Mouse (Mus musculus): ENCODE measurements around the gene Tomm7. TPM values are rescaled to one million over a fixed set of nuclear protein-coding genes. Genes with fewer than 3 reads are reported as not detected.
"Not testable (repeated sequence)": the region's sequence is repeated elsewhere in the genome, so short reads cannot be mapped to it uniquely, and the experiment has no call there.

The Tomm7 gene
- polyA plus RNA-seq, 1 experiment from 2014 or later, result 101 TPM

- ATAC-seq (replicated peaks), result no peak
Observed at GRCm38 (mm10) chr5:23845141-23845540, 1.2 kb upstream of the Tomm7 start.

DNA sequence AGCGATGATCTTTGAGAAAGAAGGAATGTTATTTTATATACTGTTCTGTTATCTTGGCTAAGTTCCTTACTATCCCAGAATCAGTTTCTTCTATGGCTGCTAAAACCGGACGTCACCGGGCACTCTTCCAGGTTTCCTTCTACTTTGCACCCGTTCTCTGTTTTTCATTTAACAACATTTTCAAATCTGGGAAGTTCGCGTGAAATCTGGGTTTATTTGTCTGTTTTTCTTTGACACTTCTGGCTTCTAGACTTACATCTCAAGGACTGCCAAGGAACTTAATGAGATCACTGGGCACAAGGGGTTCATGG is 525 bp upstream of the Tomm7 start:
- 23% methylated on average over 7 of the region's 7 CpGs for WGBS
- peak overlapping the region; percentile 62 for H3K4me3 ChIP-seq

More at GRCm38 (mm10) chr5:23845141-23845540, 1.2 kb upstream of the Tomm7 start:
- Histone ChIP-seq H3K4me2 (replicated peaks) (peak overlapping the region; percentile 44), H3K27ac (replicated peaks) (peak overlapping the region; percentile 87), H3K27me3 (no peaks in the 10 kb centered on the region), H3K9me3 (no peaks in the 10 kb centered on the region), H3K9ac (replicated peaks) (no peak overlapping the region), H3K4me3 (peak overlapping the region; percentile 62; the same call in 1 of the 2 replicates), H3K36me3 (peaks cover under 1% of the 10 kb centered on the region; the same call in 1 of the 2 replicates), H3K4me1 (peaks cover 23% of the 10 kb centered on the region)
- WGBS, result 49% methylated on average over 3 of the region's 3 CpGs

DNA sequence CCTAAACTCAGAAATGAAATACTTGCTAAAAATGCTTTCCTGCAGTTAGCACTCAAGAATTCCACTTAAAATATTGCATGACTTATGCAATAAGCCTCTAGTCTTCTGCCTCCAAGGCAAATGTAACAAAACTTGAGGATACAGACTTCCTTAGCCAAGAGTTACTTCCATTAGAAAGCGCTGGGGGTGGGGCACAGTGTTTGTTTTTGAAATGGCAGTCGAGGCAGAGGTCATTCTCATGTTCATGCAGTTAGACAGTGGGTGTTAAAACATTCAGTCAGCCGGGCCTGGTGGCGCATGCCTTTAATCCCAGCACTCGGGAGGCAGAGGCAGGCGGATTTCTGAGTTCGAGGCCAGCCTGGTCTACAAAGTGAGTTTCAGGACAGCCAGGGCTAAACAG is 5.8 kb downstream of the Tomm7 start:
- peaks cover 11% of the 10 kb centered on the region for H3K4me1 ChIP-seq
- no peak overlapping the region for H3K9ac ChIP-seq (replicated peaks)
- no peak overlapping the region for H3K4me3 ChIP-seq
- H3K4me2 ChIP-seq (replicated peaks), result no peak overlapping the region
- 92% methylated on average over 7 of the region's 7 CpGs for WGBS
- no peaks in the 10 kb centered on the region for H3K9me3 ChIP-seq
- H3K27me3 ChIP-seq, result no peaks in the 10 kb centered on the region
- H3K36me3 ChIP-seq, result peaks cover 17% of the 10 kb centered on the region
- ATAC-seq (replicated peaks), result no peak
- no peak overlapping the region for H3K27ac ChIP-seq (replicated peaks)

More for the DNA sequence above, 525 bp upstream of the Tomm7 start:
- Histone ChIP-seq H3K27me3 (no peaks in the 10 kb centered on the region), H3K9me3 (no peaks in the 10 kb centered on the region), H3K9ac (replicated peaks) (peak overlapping the region; percentile 77), H3K27ac (replicated peaks) (peak overlapping the region; percentile 87), H3K4me1 (peaks cover 21% of the 10 kb centered on the region), H3K36me3 (peaks cover 5% of the 10 kb centered on the region), H3K4me2 (replicated peaks) (peak overlapping the region; percentile 44)
- peak; percentile 24; the same call in 1 of the 2 replicates for ATAC-seq (replicated peaks)

DNA sequence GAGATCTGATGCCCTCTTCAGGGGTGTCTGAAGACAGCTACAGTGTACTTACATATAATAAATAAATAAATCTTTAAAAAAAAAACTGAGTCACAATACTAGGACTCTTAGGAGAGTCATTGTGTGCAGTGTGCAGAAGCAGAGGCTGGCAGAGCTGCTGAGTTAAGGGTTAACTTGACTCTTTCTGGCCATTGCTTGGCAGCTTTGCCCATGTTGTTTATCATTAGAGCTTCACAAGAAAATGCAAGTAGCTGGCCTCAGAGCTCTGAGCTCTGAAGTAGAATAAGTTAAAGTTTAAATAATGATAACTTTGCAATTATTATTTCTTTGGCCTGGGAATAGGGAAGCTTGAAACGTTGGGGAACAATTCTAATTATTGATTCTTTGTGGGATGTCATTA is 8.3 kb downstream of the Tomm7 start:
- H3K27me3 ChIP-seq; H3K4me1 ChIP-seq; H3K4me2 ChIP-seq (replicated peaks); H3K27ac ChIP-seq (replicated peaks); H3K4me3 ChIP-seq; H3K9me3 ChIP-seq; ATAC-seq (replicated peaks); H3K9ac ChIP-seq (replicated peaks): not testable (repeated sequence)
- H3K36me3 ChIP-seq, result peaks cover 17% of the 10 kb centered on the region
- WGBS, result 63% methylated on average over 1 of the region's 1 CpGs

GRCm38 (mm10) chr5:23830897-23831752 is 12.8 kb downstream of the Tomm7 start:
- Histone ChIP-seq H3K27me3 (peaks cover 12% of the 10 kb centered on the region; the same call in 1 of the 2 replicates), H3K4me2 (replicated peaks) (peak overlapping the region; percentile 31), H3K4me1 (no peaks in the 10 kb centered on the region), H3K27ac (replicated peaks) (no peak overlapping the region), H3K36me3 (no peaks in the 10 kb centered on the region), H3K9me3 (no peaks in the 10 kb centered on the region), H3K4me3 (peak overlapping the region; percentile 14), H3K9ac (replicated peaks) (no peak overlapping the region)
- no peak for ATAC-seq (replicated peaks)
- 34% methylated on average over 58 of the region's 58 CpGs for WGBS

- Histone ChIP-seq H3K9ac (replicated peaks) (no peak overlapping the region), H3K4me2 (replicated peaks) (no peak overlapping the region), H3K27me3 (peaks cover 7% of the 10 kb centered on the region; the same call in 1 of the 2 replicates), H3K36me3 (no peaks in the 10 kb centered on the region), H3K4me3 (no peak overlapping the region), H3K9me3 (no peaks in the 10 kb centered on the region), H3K27ac (replicated peaks) (no peak overlapping the region), H3K4me1 (no peaks in the 10 kb centered on the region)
- peak; percentile 55; the same call in 1 of the 2 replicates for ATAC-seq (replicated peaks)
- WGBS, result 36% methylated on average over 11 of the region's 11 CpGs
Observed at GRCm38 (mm10) chr5:23826321-23827004, 17.5 kb downstream of the Tomm7 start.

- Histone ChIP-seq H3K4me1 (no peaks in the 10 kb centered on the region), H3K27me3 (no peaks in the 10 kb centered on the region), H3K9me3 (no peaks in the 10 kb centered on the region), H3K4me2 (replicated peaks) (no peak overlapping the region), H3K4me3 (no peak overlapping the region), H3K9ac (replicated peaks) (no peak overlapping the region), H3K36me3 (peaks cover 11% of the 10 kb centered on the region), H3K27ac (replicated peaks) (no peak overlapping the region)
- ATAC-seq (replicated peaks), result no peak
- 78% methylated on average over 8 of the region's 8 CpGs for WGBS
Observed at GRCm38 (mm10) chr5:23824171-23824733, 19.7 kb downstream of the Tomm7 start.

DNA sequence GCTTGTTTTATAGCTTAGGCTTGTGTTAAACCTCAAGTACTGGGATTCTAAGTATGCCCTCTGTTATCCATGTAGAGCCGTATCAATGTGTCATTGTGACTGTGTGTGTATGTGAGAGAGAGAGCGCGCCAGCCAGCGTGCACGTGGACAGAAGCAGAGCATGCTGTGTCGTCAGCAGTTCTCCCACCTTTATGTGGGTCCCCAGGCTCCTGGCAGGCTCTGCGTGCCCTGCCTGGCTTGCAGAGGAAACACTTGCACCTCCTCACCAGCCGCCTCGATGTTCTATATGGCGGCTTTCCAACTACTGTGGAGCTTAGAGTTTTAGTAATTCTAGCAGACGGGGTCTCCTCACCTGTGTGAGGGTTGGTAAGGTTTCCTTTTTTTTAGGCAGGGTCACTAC is 21.7 kb downstream of the Tomm7 start:
- 79% methylated on average over 11 of the region's 11 CpGs for WGBS

DNA sequence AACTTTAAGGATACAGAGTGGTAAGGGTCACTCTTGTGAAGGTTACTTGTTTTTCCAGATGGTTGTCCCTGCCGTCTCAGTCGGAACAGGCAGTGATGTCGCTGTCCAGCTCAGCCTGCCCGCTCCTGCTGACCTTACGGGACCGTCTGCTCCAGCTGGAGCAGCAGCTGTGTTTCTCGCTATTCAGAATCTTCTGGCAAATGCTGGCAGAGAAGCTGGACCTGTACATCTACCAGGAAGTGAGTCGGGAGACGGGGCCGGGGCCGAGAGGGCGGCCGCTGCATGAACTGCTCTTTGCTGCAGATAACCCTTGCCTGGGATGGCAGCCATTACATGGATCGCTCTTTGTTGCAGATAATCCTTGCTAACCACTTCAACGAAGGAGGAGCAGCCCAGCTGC is 27.3 kb downstream of the Tomm7 start:
- Histone ChIP-seq H3K27ac (replicated peaks) (no peak overlapping the region), H3K4me1 (no peaks in the 10 kb centered on the region), H3K9me3 (no peaks in the 10 kb centered on the region), H3K9ac (replicated peaks) (no peak overlapping the region), H3K4me3 (no peak overlapping the region), H3K27me3 (no peaks in the 10 kb centered on the region), H3K36me3 (peaks cover 66% of the 10 kb centered on the region), H3K4me2 (replicated peaks) (no peak overlapping the region)
- 93% methylated on average over 15 of the region's 15 CpGs for WGBS
- no peak for ATAC-seq (replicated peaks)

More for the DNA sequence above, 21.7 kb downstream of the Tomm7 start:
- H3K27ac ChIP-seq (replicated peaks), result no peak overlapping the region
- no peak overlapping the region for H3K4me2 ChIP-seq (replicated peaks)
- no peaks in the 10 kb centered on the region for H3K27me3 ChIP-seq
- peaks cover 22% of the 10 kb centered on the region for H3K36me3 ChIP-seq
- no peak overlapping the region for H3K9ac ChIP-seq (replicated peaks)
- no peak for ATAC-seq (replicated peaks)
- no peaks in the 10 kb centered on the region for H3K4me1 ChIP-seq
- H3K9me3 ChIP-seq, result no peaks in the 10 kb centered on the region
- H3K4me3 ChIP-seq, result no peak overlapping the region

- no peak overlapping the region for H3K27ac ChIP-seq (replicated peaks)
- H3K36me3 ChIP-seq, result peaks cover 76% of the 10 kb centered on the region
- WGBS, result 64% methylated on average over 5 of the region's 5 CpGs
- no peak overlapping the region for H3K4me2 ChIP-seq (replicated peaks)
- H3K27me3 ChIP-seq, result no peaks in the 10 kb centered on the region
- no peak overlapping the region for H3K4me3 ChIP-seq
- no peak overlapping the region for H3K9ac ChIP-seq (replicated peaks)
- ATAC-seq (replicated peaks), result no peak
- H3K9me3 ChIP-seq, result no peaks in the 10 kb centered on the region
- no peaks in the 10 kb centered on the region for H3K4me1 ChIP-seq
Observed at GRCm38 (mm10) chr5:23814841-23815240, 29.1 kb downstream of the Tomm7 start.

GRCm38 (mm10) chr5:23792726-23793125 is 51.2 kb downstream of the Tomm7 start:
- 88% methylated on average over 2 of the region's 2 CpGs for WGBS
- no peaks in the 10 kb centered on the region for H3K9me3 ChIP-seq
- no peak overlapping the region for H3K4me3 ChIP-seq
- peaks cover 9% of the 10 kb centered on the region for H3K4me1 ChIP-seq
- no peak for ATAC-seq (replicated peaks)
- no peak overlapping the region for H3K4me2 ChIP-seq (replicated peaks)
- H3K9ac ChIP-seq (replicated peaks), result no peak overlapping the region
- H3K36me3 ChIP-seq, result peaks cover 14% of the 10 kb centered on the region
- H3K27me3 ChIP-seq, result no peaks in the 10 kb centered on the region
- no peak overlapping the region for H3K27ac ChIP-seq (replicated peaks)

DNA sequence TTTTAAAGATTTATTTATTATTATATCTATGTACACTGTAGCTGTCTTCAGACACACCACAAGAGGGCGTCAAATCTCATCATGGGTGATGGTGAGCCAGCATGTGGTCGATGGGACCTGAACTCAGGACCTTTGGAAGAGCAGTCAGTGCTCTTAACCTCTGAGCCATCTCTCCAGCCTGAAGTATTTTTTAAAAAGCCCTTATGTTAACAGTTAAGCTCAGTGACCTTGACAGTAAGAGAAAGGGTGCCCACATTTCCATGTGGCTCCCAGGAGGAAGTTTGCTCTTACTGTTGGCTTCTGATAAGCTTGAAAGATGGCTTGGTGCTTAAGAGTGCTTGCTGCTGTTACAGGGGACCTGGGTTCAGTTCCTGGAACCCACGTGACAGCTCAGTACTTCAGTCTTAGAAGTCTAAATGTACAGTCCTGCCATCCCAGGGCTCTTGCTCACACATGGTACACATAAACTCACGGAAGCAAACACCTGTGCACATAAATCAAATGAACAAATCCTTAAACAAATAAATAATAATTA is 54.8 kb downstream of the Tomm7 start:
- 88% methylated on average over 4 of the region's 4 CpGs for WGBS
- H3K27ac ChIP-seq (replicated peaks), result no peak overlapping the region

More for the DNA sequence above, 54.8 kb downstream of the Tomm7 start:
- no peak overlapping the region for H3K4me3 ChIP-seq
- ATAC-seq (replicated peaks), result no peak
- peaks cover 3% of the 10 kb centered on the region; the same call in 1 of the 2 replicates for H3K36me3 ChIP-seq
- no peaks in the 10 kb centered on the region for H3K9me3 ChIP-seq
- H3K4me2 ChIP-seq (replicated peaks), result no peak overlapping the region
- no peaks in the 10 kb centered on the region for H3K27me3 ChIP-seq
- H3K4me1 ChIP-seq, result peaks cover 11% of the 10 kb centered on the region
- H3K9ac ChIP-seq (replicated peaks), result no peak overlapping the region
